Mouse (Mus musculus) kidney, postnatal 4 days (tissue): ENCODE data around the gene Ugt1a7c.
A peak's percentile ranks its signal among the peaks of the same experiment; 100 is the strongest.

Experiments used
- DNase-seq, 2 experiments: peaks; one replicate each; pipeline ENCODE4 v3.0.0; 2021; ENCODE audit warnings: mixed read lengths in 2 of 2

Ugt1a7c gene

GRCm38 (mm10) chr1:88264237-88264868 lies 169.5 kb downstream of the Ugt1a7c start:
- no peak for DNase-seq

GRCm38 (mm10) chr1:88264869-88265240 lies 170.0 kb downstream of the Ugt1a7c start:
- no peak for DNase-seq

DNA sequence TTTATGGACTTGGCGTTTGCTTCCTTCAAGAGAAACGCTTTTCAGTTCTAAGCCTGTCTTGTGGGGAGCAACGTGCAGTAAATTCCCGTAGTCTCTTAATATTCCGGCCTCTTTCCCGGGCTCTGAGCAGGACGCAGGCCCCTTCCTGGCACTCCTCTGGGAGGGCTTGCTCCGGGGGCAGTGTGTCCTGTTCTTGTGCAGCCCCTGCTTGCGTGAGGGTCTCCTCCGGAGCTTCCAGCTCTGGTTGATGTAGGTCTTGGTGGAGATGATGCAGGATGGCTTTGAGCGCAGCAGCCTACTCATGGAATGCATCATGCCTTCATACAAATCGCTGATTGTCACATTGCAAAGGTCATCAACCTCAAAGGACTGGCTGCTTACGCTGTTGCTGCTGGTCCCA lies 171.3 kb downstream of the Ugt1a7c start:
- DNase-seq, result peak in 1 of 2 experiments; percentile 9

DNA sequence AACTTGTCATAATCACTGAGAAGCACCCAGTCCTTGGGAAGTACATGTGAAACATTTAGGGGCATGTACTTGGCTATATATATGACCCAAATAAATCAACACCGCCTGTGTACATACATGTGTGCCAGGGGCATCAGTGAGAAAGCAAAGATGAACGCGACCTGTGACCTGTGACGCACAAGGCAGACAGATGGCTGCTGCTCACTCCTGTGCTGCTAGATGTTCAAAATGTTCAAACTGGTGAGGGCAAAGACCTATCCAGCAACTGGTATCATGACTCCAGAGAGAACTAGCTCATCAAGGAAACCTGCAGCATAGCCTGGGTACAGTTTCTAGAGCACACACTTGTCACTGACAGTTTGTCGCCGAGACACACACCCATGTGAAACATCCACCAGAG lies 172.6 kb downstream of the Ugt1a7c start:
- peak in 1 of 2 experiments; percentile 11 for DNase-seq

- DNase-seq, result no peak
Measured at GRCm38 (mm10) chr1:88268070-88268469, 173.2 kb downstream of the Ugt1a7c start.
